Mouse (Mus musculus): ENCODE measurements at regions not wholly inside any gene's neighbourhood (a gene's known extent, or its start where the extent isn't known, plus 50 kb on each side); places are given as distances from the start of the nearest gene placed in this dataset.

DNA sequence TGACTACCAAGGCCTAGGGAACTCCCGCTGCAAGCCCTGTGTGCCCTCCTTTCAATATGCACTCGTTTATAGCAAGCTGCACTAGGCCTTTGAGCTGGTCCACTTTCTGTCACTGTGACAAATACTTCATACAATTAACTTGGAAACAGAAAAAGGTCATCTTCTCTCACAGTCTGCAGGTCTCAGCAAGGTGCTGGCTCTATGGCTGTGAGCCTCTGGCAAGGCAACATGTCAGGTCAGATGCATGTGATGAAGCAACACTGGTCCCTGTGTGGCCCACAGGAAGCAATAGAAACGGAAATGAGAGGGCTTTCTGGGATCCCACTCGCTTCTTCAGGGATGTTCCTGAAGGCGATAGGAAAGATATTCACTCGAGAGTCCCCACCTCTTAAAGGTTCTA is 245.9 kb upstream of the Zmiz1 start:
- TF ChIP-seq CTCF (IDR thresholded peaks at IDR 0.05; ENCODE audit: insufficient read depth, low read depth, low read length) = no peak
- TF ChIP-seq POLR2A (IDR thresholded peaks at IDR 0.05; ENCODE audit: insufficient read depth, low read depth, low read length) = no peak

All from olfactory bulb, adult 2 months (tissue).